Mouse (Mus musculus) layer of hippocampus, adult 11-12 months (tissue): ENCODE results near the gene Gm6358.
"Not testable (repeated sequence)": the region's sequence is repeated elsewhere in the genome, so short reads cannot be mapped to it uniquely, and the experiment has no call there.

Experiments used
- DNase-seq: peaks from one replicate; pipeline ENCODE4 v3.0.0; 2022; ENCODE audit warnings: low spot score

Gm6358 gene

DNA sequence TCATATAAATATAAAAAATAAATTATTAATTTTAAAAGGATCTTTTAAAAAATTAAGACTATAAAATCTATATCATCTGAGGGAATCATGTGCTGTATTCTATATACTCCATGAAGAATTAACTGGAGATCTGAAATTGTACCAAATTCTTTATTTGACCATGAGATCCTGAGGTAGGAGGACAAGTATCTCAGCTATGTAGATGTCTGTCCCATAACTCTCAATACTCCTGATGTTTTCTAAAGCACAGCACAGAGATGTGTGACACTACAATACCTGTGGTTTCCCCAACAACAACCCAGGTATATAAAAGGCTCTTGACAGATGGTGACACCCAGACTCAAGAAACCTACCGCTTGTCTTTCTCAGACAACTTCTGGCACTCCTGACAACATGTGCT lies at the start of gene Gm6358:
Gene Gm6358, plus strand, starts transcription at position 301 of the 400 bp plus-strand sequence.
- DNase-seq = no peak

- DNase-seq = no peak
These were observed 10.1 kb downstream of the Gm6358 start, which contains the start of gene Gm10061 for GRCm38 (mm10) chr16:89150786-89151185. Gm10061 (plus strand) TSS chr16:89151086.

- no peak for DNase-seq
These were observed 17.0 kb downstream of the Gm6358 start, which contains the start of gene Gm9789 for GRCm38 (mm10) chr16:89157652-89158051. Gm9789 (plus strand) TSS chr16:89157952.

DNA sequence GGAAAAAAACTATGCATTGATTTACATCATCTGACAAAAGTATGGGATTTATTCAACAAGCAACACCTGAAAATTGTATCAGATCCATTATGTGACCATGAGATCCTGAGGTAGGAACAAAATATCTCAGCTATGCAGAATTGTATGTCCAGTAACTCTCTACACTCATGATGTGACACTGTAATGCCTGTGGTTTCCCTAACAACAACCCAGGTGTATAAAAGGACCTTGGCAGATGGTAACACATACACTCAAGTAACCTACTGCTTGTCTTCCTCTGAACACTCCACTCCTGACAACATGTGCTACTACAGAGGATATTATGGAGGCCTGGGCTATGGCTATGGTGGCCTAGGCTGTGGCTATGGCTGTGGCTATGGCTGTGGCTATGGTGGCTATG lies 28.5 kb downstream of the Gm6358 start, which contains the start of gene Gm7735:
Gene Gm7735, plus strand, starts transcription at position 301 of the 400 bp plus-strand sequence.
- DNase-seq = not testable (repeated sequence)

GRCm38 (mm10) chr16:89174435-89174834 lies 33.8 kb downstream of the Gm6358 start, which contains the start of gene 1110057P08Rik:
1110057P08Rik (plus strand) TSS chr16:89174735.
- no peak for DNase-seq

DNA sequence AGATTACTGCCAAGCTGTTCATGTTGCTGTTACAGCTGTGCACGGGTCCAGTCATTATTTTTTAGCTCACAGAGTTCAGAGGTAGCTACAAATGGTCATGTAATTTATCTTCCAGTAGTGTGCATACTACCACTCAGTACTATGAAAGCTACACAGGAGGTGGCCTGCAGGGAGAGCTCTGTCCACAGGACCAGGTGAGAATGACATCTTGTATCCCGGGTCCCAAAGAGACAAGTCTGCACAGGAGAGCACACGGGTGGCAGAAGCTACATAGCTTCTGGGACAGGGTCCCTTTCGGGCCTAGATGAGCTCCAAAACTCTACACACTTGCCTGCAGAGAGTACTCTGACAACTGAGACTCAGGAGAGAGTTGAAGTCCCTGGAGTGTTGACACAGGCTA lies 48.0 kb downstream of the Gm6358 start:
- no peak for DNase-seq
